Mouse (Mus musculus) left cerebral cortex, adult 9 months (tissue): Measurements from ENCODE around the gene Ifi211.
"Not testable (repeated sequence)": the region's sequence is repeated elsewhere in the genome, so short reads cannot be mapped to it uniquely, and the experiment has no call there.

Experiments
- DNase-seq, 2 experiments: peaks; one replicate each; pipeline ENCODE4 v3.0.0; 2022; ENCODE audit warnings: low spot score in 2 of 2

Gene Ifi211

GRCm38 (mm10) chr1:173879225-173879987 lies 33.4 kb downstream of the Ifi211 start:
- DNase-seq: not testable (repeated sequence)

GRCm38 (mm10) chr1:173878264-173878663 lies 34.6 kb downstream of the Ifi211 start:
- not testable (repeated sequence) for DNase-seq

GRCm38 (mm10) chr1:173877125-173877524 lies 35.7 kb downstream of the Ifi211 start:
- DNase-seq: not testable (repeated sequence)

- not testable (repeated sequence) for DNase-seq
Observed at GRCm38 (mm10) chr1:173868586-173868985, 44.3 kb downstream of the Ifi211 start.

GRCm38 (mm10) chr1:173866504-173866903 lies 46.3 kb downstream of the Ifi211 start:
- no peak for DNase-seq

GRCm38 (mm10) chr1:173853711-173854110 lies 59.1 kb downstream of the Ifi211 start:
- peak in 1 of 2 experiments; percentile 8 for DNase-seq

- not testable (repeated sequence) for DNase-seq
Observed at GRCm38 (mm10) chr1:173852853-173853252, 60.0 kb downstream of the Ifi211 start.
